Mouse (Mus musculus) intestine, embryonic 16.5 days (tissue): ENCODE data around the gene Usp16. TPM values are rescaled to one million over a fixed set of nuclear protein-coding genes. Genes with fewer than 3 reads are reported as not detected.
A peak's percentile ranks its signal among the peaks of the same experiment; 100 is the strongest.

ENCODE experiments used
- ATAC-seq: fragments of 200-750 bp; cut with Nextera tagmentation; 2 replicates; pipeline ENCODE4 v1.8.0; 2017; ENCODE audit warnings: moderate TSS enrichment, moderate library complexity
- H3K27ac ChIP-seq: fragments of 300-500 bp; sonication (generic); 2 replicates; pipeline ENCODE4 v1.5.1; 2014; ENCODE audit warnings: mild to moderate bottlenecking, low read length
- H3K27me3 ChIP-seq: fragments of 300-500 bp; sonication (generic); replicated peaks from 2 replicates; pipeline ENCODE4 v1.6.1; 2014; ENCODE audit warnings: low read length, control low read depth, mixed read lengths; ENCODE audit not compliant: control insufficient read depth, insufficient read depth
- H3K36me3 ChIP-seq: fragments of 300-500 bp; sonication (generic); 2 replicates; pipeline ENCODE4 v1.6.1; 2014; ENCODE audit warnings: low read length, control low read depth; ENCODE audit not compliant: control insufficient read depth, insufficient read depth
- H3K4me1 ChIP-seq: fragments of 300-500 bp; sonication (generic); 2 replicates; pipeline ENCODE4 v1.6.1; 2014; ENCODE audit warnings: low read length, control low read depth, mixed read lengths; ENCODE audit not compliant: control insufficient read depth, insufficient read depth
- H3K4me2 ChIP-seq: fragments of 300-500 bp; sonication (generic); 2 replicates; pipeline ENCODE4 v1.6.1; 2014; ENCODE audit warnings: low read depth, low read length, control low read depth
- H3K4me3 ChIP-seq: fragments of 300-500 bp; sonication (generic); 2 replicates; pipeline ENCODE4 v1.5.1; 2014; ENCODE audit warnings: mild to moderate bottlenecking, low read length
- H3K9ac ChIP-seq: fragments of 300-500 bp; sonication (generic); 2 replicates; pipeline ENCODE4 v1.6.1; 2014; ENCODE audit warnings: low read depth, low read length
- H3K9me3 ChIP-seq: fragments of 300-500 bp; sonication (generic); 2 replicates; pipeline ENCODE4 v1.6.1; 2016; ENCODE audit warnings: low read length, control low read depth; ENCODE audit not compliant: control insufficient read depth
- whole genome bisulfite sequencing: fragments of 180-500 bp; shearing (Covaris S2); extraction: QIAGEN DNeasy Blood & Tissue Kit; methylation state at CpG from one replicate; pipeline ENCODE4 v1.1.7; 2014; 5-methylcytosine and 5-hydroxymethylcytosine counted together
- polyA plus RNA-seq: library from polyadenylated mRNA; unstranded; fragments of >200 nt; fragmentation: Nextera tagmentation; extraction: Ambion mirVana; gene quantifications from 2 replicates; pipeline ENCODE4 v1.2.1, GENCODE M21; 2015

Gene Usp16
- polyA plus RNA-seq, 1 experiment from 2014 or later = 33.7 TPM

DNA sequence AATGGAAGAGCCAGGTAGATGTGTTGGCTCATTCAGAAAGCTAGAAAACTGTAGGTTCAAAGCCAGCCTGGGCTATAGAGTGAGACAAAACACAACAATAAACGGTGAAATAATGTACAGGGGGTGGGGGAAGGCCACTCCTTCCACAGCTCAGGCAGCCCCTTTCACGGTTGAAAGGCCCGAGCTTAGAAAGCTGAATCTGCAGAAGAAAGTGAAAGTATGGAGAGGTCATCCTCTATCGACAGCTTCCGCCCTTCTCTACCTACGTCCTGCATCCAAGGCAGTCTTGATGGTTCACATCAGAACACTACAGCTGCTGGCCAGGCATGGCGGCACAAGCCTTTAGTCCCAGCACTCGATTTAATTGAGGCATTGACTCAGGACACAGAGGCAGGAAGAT, 15.8 kb upstream of the Usp16 start:
- WGBS = 88% methylated on average over 8 of the region's 8 CpGs
- Histone ChIP-seq H3K4me3 (no peak overlapping the region), H3K9me3 (no peaks in the 10 kb centered on the region), H3K36me3 (no peaks in the 10 kb centered on the region), H3K4me1 (peaks cover 11% of the 10 kb centered on the region), H3K27me3 (no peaks in the 10 kb centered on the region), H3K9ac (no peak overlapping the region), H3K4me2 (no peak overlapping the region), H3K27ac (no peak overlapping the region)
- ATAC-seq = no peak

- Histone ChIP-seq H3K9ac (peak within 1 kb of the TSS; percentile 90), H3K4me1 (peaks cover 11% of the 10 kb centered on the region), H3K36me3 (no peaks in the 10 kb centered on the region), H3K4me2 (peak within 1 kb of the TSS; percentile 79), H3K27ac (peak within 1 kb of the TSS; percentile 92), H3K9me3 (no peaks in the 10 kb centered on the region), H3K4me3 (peak within 1 kb of the TSS; percentile 76), H3K27me3 (no peaks in the 10 kb centered on the region)
- peak; percentile 94 for ATAC-seq
- WGBS = under 1% methylated on average over 38 of the region's 38 CpGs
Observed at GRCm38 (mm10) chr16:87440184-87440686, 14.3 kb upstream of the Usp16 start, which contains the start of gene Rwdd2b. Gene Rwdd2b (minus strand): TSS chr16:87440573.

- Histone ChIP-seq H3K4me3 (peak overlapping the region; percentile 76), H3K4me1 (peaks cover 11% of the 10 kb centered on the region), H3K4me2 (peak overlapping the region; percentile 79), H3K9ac (peak overlapping the region; percentile 90), H3K27me3 (no peaks in the 10 kb centered on the region), H3K9me3 (no peaks in the 10 kb centered on the region), H3K27ac (no peak overlapping the region; the same call in 1 of the 2 replicates), H3K36me3 (no peaks in the 10 kb centered on the region)
- peak; percentile 19; the same call in 1 of the 2 replicates for ATAC-seq
- 23% methylated on average over 9 of the region's 9 CpGs for WGBS
Observed at GRCm38 (mm10) chr16:87441089-87441488, 13.4 kb upstream of the Usp16 start.

GRCm38 (mm10) chr16:87442291-87442690, 12.2 kb upstream of the Usp16 start:
- H3K27me3 ChIP-seq = no peaks in the 10 kb centered on the region
- no peaks in the 10 kb centered on the region for H3K36me3 ChIP-seq
- H3K27ac ChIP-seq = no peak overlapping the region
- H3K4me3 ChIP-seq = no peak overlapping the region
- no peaks in the 10 kb centered on the region for H3K9me3 ChIP-seq
- WGBS = 46% methylated on average over 5 of the region's 5 CpGs
- peaks cover 11% of the 10 kb centered on the region for H3K4me1 ChIP-seq
- no peak overlapping the region for H3K9ac ChIP-seq
- no peak overlapping the region for H3K4me2 ChIP-seq
- no peak for ATAC-seq

- H3K27me3 ChIP-seq = no peaks in the 10 kb centered on the region
- H3K27ac ChIP-seq = no peak overlapping the region
- H3K4me3 ChIP-seq = no peak overlapping the region
- H3K9me3 ChIP-seq = no peaks in the 10 kb centered on the region
- H3K9ac ChIP-seq = no peak overlapping the region
- peaks cover 11% of the 10 kb centered on the region for H3K4me1 ChIP-seq
- no peak overlapping the region for H3K4me2 ChIP-seq
- ATAC-seq = peak; percentile 41; the same call in 1 of the 2 replicates
- no peaks in the 10 kb centered on the region for H3K36me3 ChIP-seq
Observed at GRCm38 (mm10) chr16:87443245-87443644, 11.3 kb upstream of the Usp16 start.

GRCm38 (mm10) chr16:87444071-87444470, 10.4 kb upstream of the Usp16 start:
- H3K9me3 ChIP-seq = no peaks in the 10 kb centered on the region
- WGBS = 52% methylated on average over 1 of the region's 1 CpGs
- H3K27ac ChIP-seq = no peak overlapping the region
- H3K27me3 ChIP-seq = no peaks in the 10 kb centered on the region
- H3K4me3 ChIP-seq = no peak overlapping the region
- ATAC-seq = no peak
- no peak overlapping the region for H3K9ac ChIP-seq
- H3K4me1 ChIP-seq = peaks cover 11% of the 10 kb centered on the region
- no peaks in the 10 kb centered on the region for H3K36me3 ChIP-seq
- no peak overlapping the region for H3K4me2 ChIP-seq

DNA sequence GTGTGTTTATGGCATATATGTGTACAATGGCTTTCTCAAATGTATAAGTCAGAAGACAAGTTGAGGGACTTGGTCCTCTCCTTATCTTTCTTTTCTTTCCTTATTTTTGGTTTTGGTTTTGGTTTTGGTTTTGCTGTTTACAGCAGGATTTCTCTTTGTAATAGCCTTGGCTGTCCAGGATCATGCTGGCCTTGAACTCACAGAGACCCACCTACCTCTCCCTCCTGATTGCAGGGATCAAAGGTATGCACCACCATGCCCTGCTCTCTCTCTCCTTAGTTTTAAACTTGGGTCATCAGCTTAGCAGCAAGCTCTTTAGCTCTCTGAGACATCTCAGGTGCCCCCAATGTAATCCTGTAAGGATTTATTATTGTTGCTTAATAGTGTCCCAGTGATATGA, 9.4 kb upstream of the Usp16 start:
- Histone ChIP-seq H3K4me1 (peaks cover 9% of the 10 kb centered on the region), H3K27ac (no peak overlapping the region), H3K9me3 (no peaks in the 10 kb centered on the region), H3K4me3 (no peak overlapping the region), H3K27me3 (no peaks in the 10 kb centered on the region), H3K9ac (no peak overlapping the region), H3K4me2 (no peak overlapping the region), H3K36me3 (no peaks in the 10 kb centered on the region)
- ATAC-seq = no peak

- Histone ChIP-seq H3K4me1 (peaks cover 9% of the 10 kb centered on the region), H3K27me3 (no peaks in the 10 kb centered on the region), H3K4me3 (no peak overlapping the region), H3K9me3 (no peaks in the 10 kb centered on the region), H3K36me3 (no peaks in the 10 kb centered on the region), H3K27ac (no peak overlapping the region), H3K4me2 (no peak overlapping the region), H3K9ac (no peak overlapping the region)
- 86% methylated on average over 3 of the region's 3 CpGs for WGBS
- no peak for ATAC-seq
Observed at GRCm38 (mm10) chr16:87445528-87445927, 9.0 kb upstream of the Usp16 start.

DNA sequence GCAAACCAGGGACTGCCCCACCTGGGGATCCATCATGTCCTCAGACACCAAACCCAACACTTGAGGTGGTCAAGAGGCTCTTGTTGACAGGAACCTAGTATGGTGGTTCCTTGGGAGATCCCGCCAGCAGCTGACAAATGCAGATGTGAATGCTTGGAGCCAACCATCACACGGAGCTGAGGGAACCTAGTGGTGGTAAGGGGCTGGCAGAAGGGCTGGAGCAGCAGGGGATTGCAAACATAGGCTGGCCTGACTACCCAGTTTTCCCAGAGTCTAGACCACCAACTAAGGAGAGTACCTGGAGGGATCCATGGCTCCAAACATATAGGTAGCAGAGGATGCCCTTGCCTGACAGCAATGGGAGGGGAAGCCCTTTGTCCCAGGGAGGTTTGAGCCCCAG, 1.3 kb upstream of the Usp16 start:
- Histone ChIP-seq H3K9me3 (no peaks in the 10 kb centered on the region), H3K27ac (no peak overlapping the region), H3K4me3 (no peak overlapping the region), H3K36me3 (no peaks in the 10 kb centered on the region), H3K4me2 (no peak overlapping the region), H3K27me3 (no peaks in the 10 kb centered on the region), H3K4me1 (peaks cover 12% of the 10 kb centered on the region), H3K9ac (no peak overlapping the region)
- 77% methylated on average over 2 of the region's 2 CpGs for WGBS
- no peak for ATAC-seq

DNA sequence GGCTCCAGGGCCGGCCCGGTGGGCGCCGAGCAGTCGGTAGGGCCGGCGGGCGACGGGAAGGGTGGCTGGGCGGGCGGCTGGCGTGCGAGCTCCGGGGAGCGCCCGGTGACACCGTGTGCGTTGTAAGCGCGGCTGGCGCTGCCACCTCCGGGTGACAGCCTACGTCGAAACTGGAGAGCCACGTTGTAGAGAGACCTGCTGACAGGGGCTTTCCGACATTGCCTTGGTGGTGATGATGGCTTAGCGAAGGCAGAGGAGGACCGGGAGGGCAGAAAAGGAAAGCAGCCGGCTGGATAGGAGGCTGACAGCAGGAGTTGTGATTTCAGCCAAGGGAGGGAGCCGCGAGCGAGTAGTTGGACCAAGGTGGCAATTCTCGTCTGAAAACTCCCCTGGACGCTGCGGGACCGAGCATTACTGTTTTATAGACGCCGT, 693 bp downstream of the Usp16 start:
- H3K27ac ChIP-seq = peak overlapping the region; percentile 75
- peaks cover 12% of the 10 kb centered on the region for H3K4me1 ChIP-seq
- peak; percentile 84 for ATAC-seq
- WGBS = under 1% methylated on average over 36 of the region's 38 CpGs
- no peaks in the 10 kb centered on the region for H3K9me3 ChIP-seq
- H3K9ac ChIP-seq = peak overlapping the region; percentile 90
- H3K4me2 ChIP-seq = peak overlapping the region; percentile 81
- H3K4me3 ChIP-seq = peak overlapping the region; percentile 95
- peaks cover 3% of the 10 kb centered on the region; the same call in 1 of the 2 replicates for H3K36me3 ChIP-seq
- H3K27me3 ChIP-seq = no peaks in the 10 kb centered on the region
